Mouse (Mus musculus) kidney, postnatal 36 days (tissue): Measurements from ENCODE around the gene Psmb7.

ENCODE experiments used
- DNase-seq, 2 experiments: peaks; one replicate each; pipeline ENCODE4 v3.0.0; 2021 to 2022; ENCODE audit warnings: mixed read lengths in 2 of 2

The Psmb7 gene

GRCm38 (mm10) chr2:38643625-38644427, at the start of gene Psmb7:
TSS of gene Psmb7 (minus strand) at chr2:38644087.
- DNase-seq = peak; percentile 94 to 95

GRCm38 (mm10) chr2:38691542-38691941, 47.7 kb upstream of the Psmb7 start:
- peak; percentile 46 to 85 for DNase-seq

- DNase-seq = no peak
Observed at GRCm38 (mm10) chr2:38689881-38690280, 46.0 kb upstream of the Psmb7 start.

- peak in 1 of 2 experiments; percentile 44 for DNase-seq
Observed at GRCm38 (mm10) chr2:38688791-38689520, 45.1 kb upstream of the Psmb7 start.

- DNase-seq = no peak
Observed at GRCm38 (mm10) chr2:38685746-38686145, 41.9 kb upstream of the Psmb7 start.

GRCm38 (mm10) chr2:38683083-38683482, 39.2 kb upstream of the Psmb7 start:
- no peak for DNase-seq

- no peak for DNase-seq
Observed at GRCm38 (mm10) chr2:38682209-38682608, 38.3 kb upstream of the Psmb7 start.

GRCm38 (mm10) chr2:38678947-38679346, 35.1 kb upstream of the Psmb7 start:
- no peak for DNase-seq

- peak in 1 of 2 experiments; percentile 49 for DNase-seq
Observed at GRCm38 (mm10) chr2:38675366-38675969, 31.6 kb upstream of the Psmb7 start.

GRCm38 (mm10) chr2:38672496-38672895, 28.6 kb upstream of the Psmb7 start:
- DNase-seq = no peak

- peak; percentile 47 to 64 for DNase-seq
Observed at GRCm38 (mm10) chr2:38668802-38669580, 25.1 kb upstream of the Psmb7 start.

- DNase-seq = peak; percentile 24 to 27
Observed at GRCm38 (mm10) chr2:38661398-38661797, 17.5 kb upstream of the Psmb7 start.

- DNase-seq = peak; percentile 58 to 86
Observed at GRCm38 (mm10) chr2:38658338-38658836, 14.5 kb upstream of the Psmb7 start.

GRCm38 (mm10) chr2:38653694-38654093, 9.8 kb upstream of the Psmb7 start:
- no peak for DNase-seq

- no peak for DNase-seq
Observed at GRCm38 (mm10) chr2:38653293-38653619, 9.4 kb upstream of the Psmb7 start.

GRCm38 (mm10) chr2:38652565-38653292, 8.8 kb upstream of the Psmb7 start:
- no peak for DNase-seq

- no peak for DNase-seq
Observed at GRCm38 (mm10) chr2:38652098-38652497, 8.2 kb upstream of the Psmb7 start.

- DNase-seq = no peak
Observed at GRCm38 (mm10) chr2:38650340-38650739, 6.5 kb upstream of the Psmb7 start.

GRCm38 (mm10) chr2:38647661-38648060, 3.8 kb upstream of the Psmb7 start:
- DNase-seq = no peak

GRCm38 (mm10) chr2:38647201-38647606, 3.3 kb upstream of the Psmb7 start:
- no peak for DNase-seq

GRCm38 (mm10) chr2:38645936-38646335, 2.0 kb upstream of the Psmb7 start:
- DNase-seq = peak; percentile 78 to 90

GRCm38 (mm10) chr2:38641761-38642160, 2.1 kb downstream of the Psmb7 start:
- DNase-seq = no peak
